Mouse (Mus musculus) right cerebral cortex, adult 18-20 months (tissue): Measurements from ENCODE around the gene Dgkh.

Experiments
- DNase-seq: peaks from one replicate; pipeline ENCODE4 v3.0.0; 2022; ENCODE audit warnings: mixed read lengths

The Dgkh gene

GRCm38 (mm10) chr14:78534651-78535050 is 197.9 kb downstream of the Dgkh start:
- no peak for DNase-seq

DNA sequence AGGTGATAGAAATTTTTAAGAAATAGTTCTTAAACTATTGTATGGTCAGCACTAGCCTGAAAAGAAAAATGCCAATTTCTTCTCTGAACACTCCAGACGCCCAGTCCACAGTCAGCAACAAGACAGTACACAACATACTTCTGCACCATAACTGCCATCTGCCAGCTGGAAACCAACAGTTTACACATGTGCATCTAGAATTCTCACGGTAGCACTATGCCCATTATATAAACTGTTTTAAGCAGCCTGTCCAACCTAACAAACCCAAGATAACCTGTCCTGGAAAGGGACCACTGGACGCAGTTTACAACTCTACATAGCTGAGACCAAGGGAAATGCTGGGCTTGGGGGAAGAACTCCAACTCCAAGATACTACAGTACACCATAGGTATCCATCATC is 198.9 kb downstream of the Dgkh start:
- DNase-seq, result no peak

GRCm38 (mm10) chr14:78532345-78532744 is 200.2 kb downstream of the Dgkh start:
- DNase-seq, result no peak

- no peak for DNase-seq
These were observed 202.3 kb downstream of the Dgkh start for GRCm38 (mm10) chr14:78530256-78530655.

GRCm38 (mm10) chr14:78528461-78529425 is 203.8 kb downstream of the Dgkh start:
- no peak for DNase-seq

GRCm38 (mm10) chr14:78526907-78527306 is 205.7 kb downstream of the Dgkh start:
- DNase-seq, result no peak

DNA sequence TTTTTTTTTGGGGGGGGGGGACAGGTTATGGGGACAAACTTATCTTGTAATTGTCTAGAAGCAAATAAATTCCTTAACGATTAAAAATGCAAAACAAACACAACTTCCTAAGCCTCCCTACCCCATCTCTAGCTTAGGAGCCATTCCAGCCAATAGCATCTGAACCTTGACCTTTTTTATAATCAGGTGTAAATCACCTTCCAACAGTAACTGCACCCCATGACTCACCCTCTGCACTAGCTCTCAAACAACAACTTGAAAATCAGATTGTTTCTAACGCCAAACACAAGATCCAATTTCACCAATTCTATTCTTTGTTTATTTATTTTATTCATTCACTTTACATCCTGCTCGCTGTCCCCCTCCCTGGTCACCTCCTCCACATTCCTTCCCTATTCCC is 206.1 kb downstream of the Dgkh start:
- no peak for DNase-seq

- no peak for DNase-seq
These were observed 206.7 kb downstream of the Dgkh start for GRCm38 (mm10) chr14:78525611-78526457.

GRCm38 (mm10) chr14:78525059-78525458 is 207.5 kb downstream of the Dgkh start:
- DNase-seq, result no peak

DNA sequence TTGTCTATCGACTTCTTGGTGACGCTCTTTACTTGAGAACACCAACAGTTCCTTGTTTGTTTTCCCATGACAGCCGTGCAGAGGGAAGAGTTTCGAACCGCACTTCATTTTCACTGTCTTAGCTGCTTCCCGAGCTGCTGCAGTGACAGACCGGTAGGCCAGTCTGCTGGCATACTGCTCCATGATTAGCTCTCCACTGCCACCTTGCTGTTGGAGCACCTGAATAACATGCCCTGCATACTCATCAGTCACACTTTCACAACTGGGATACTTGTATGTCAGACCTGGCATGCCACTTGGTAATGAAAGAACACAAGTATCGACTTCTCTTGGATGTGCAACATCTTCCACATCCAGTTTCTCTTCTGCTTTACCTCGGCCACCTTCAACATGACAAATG is 221.9 kb downstream of the Dgkh start:
- no peak for DNase-seq

GRCm38 (mm10) chr14:78509791-78510190 is 222.8 kb downstream of the Dgkh start:
- DNase-seq, result no peak
